Mouse (Mus musculus): ENCODE data around the gene Fbxo2.

DNA sequence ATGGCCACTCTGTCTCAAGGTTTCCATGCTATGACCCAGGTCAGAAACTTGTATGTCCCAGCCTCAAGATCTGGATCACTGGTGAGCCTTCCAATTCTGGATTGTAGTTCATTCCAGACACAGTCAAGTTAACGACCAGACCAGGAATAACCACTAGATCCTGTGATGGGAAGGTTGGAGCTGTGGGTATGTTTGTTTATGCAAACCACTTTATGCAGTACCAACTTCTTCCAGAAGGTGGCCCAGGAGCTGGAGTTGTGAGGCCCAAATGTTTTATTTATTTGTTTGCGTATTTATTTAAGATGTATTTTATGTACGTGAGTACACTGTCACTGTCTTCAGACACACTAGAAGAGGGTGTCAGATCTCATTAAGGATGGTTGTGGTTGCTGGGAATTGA lies 5.4 kb upstream of the Fbxo2 start:
- TF ChIP-seq GATA1 (IDR thresholded peaks at IDR 0.05; ENCODE audit: borderline replicate concordance, low read length) (no peak), FLI1 (IDR thresholded peaks at IDR 0.05; ENCODE audit: low read length) (no peak)

All from megakaryocyte, embryonic 14.5 days (primary cell).